Mouse (Mus musculus): ENCODE measurements at regions not wholly inside any gene's neighbourhood (a gene's known extent, or its start where the extent isn't known, plus 50 kb on each side); places are given as distances from the start of the nearest gene placed in this dataset.

DNA sequence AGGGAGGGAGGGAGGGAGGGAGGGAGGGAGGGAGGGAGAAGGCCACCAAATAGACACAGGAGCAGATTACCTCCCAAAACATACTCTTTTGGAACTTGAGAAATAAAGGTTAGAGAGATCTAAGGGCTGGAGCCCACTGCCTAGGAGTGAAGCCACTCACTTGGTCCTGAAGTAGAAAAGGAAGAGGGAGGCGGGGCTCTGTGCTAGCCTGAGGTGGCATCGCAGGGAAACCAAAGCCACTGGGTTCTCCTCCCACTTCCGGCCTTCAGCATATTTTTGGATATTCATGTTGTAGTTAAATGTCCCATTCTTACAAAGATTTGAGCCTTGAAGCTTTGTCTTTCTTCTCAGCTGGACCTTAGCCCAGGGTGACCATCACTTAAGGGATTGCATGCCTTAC lies 147.6 kb downstream of the Rpl14 start:
- DNase-seq (ENCODE audit: low read depth in 2 of 2, low spot score in 2 of 2): no peak

GRCm38 (mm10) chr9:120721451-120722123 lies 150.3 kb downstream of the Rpl14 start:
- no peak for DNase-seq (ENCODE audit: low read depth in 2 of 2, low spot score in 2 of 2)

DNA sequence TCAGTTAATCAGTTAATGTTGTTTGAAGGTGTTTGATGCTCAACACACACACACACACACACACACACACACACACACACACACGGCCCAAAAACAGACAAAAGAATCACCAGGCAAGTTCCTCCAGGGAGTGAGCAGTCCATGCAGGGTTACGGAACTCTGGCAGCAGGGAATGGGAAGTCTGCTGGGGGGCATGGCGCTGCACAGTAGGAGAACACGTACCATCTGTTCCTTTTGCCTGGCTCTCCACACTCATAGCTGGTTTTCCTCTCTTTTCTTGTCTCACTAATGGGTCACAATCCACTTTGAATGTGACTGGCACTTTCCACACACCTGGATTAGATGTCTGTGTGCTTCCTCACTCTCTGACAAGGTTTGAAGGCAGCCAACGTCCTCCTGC lies 151.8 kb downstream of the Rpl14 start:
- no peak for DNase-seq (ENCODE audit: low read depth in 2 of 2, low spot score in 2 of 2)

- DNase-seq (ENCODE audit: low read depth in 2 of 2, low spot score in 2 of 2): no peak
These were observed 160.8 kb downstream of the Rpl14 start for GRCm38 (mm10) chr9:120731952-120732622.

DNA sequence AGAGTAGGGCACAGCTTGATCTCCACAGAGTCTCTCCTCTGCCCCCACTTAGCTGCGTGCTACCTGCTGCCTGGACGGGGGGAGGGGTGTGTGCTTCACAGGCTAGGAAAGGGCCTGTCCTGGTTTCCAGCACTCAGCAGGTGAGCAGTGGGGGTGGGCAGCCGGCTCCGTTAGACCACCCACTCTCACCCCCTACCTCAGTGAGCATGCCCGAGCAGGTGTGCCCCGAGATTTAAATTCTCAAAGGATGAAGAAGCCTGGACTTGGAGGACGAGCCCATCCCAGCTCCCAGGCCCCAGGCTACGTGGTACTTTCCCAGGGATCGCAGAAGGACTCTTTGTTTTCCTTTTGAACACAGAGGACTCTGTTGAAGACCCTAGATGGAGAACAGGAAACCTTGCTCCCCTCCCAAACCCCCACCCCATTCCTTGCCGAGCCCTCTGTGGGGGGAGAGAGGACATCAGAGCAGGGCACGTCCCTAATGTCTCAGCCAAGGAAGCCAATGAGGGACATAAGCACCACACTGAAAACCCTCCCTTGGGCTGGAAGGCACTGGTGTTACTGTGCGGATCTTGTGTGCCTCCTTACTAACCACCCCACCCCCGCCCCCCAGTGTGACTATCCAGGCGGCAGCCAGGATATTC lies 161.5 kb downstream of the Rpl14 start:
- DNase-seq (ENCODE audit: low read depth in 2 of 2, low spot score in 2 of 2): no peak

- no peak for DNase-seq (ENCODE audit: low read depth in 2 of 2, low spot score in 2 of 2)
These were observed 162.6 kb downstream of the Rpl14 start for GRCm38 (mm10) chr9:120733681-120734465.

DNA sequence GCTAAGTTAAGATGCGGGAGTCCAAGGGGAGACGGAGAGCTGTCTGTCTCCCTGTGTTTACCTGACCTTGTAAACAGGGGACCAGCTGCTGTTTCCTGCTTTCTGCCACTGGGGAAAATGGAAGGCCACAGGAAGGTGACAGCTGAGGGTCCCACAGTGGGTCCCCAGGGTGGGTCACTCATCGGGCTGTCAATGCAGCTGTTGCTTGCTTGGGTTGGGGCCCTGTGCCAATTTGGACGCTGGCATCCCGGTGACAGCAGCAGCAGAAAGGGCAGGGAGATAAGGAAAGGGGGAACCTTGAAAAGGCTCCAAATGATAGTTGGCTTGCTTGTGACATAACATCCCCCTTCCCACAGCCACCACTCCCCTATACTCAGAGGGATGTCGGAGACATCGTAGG lies 164.0 kb downstream of the Rpl14 start:
- no peak for DNase-seq (ENCODE audit: low read depth in 2 of 2, low spot score in 2 of 2)

DNA sequence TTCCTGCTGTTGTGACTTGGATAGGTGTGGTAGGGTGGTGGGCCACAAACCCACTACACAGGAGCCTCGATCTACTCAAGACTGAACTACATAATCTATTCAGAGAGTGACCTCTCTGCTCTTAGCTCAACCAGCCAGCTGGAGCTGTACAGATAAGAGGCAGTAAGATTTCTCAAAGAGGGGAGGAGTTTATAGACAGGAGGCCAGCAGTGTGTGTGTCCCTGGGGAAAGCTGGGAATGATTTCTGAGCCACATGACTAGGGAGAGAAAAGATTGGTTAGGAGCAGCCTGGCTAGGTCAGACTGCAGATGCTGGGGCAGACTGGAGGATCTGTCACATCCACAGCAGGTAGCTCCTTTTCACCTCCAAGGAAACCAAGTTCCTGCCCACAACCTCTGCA lies 166.7 kb downstream of the Rpl14 start:
- DNase-seq (ENCODE audit: low read depth in 2 of 2, low spot score in 2 of 2): no peak

DNA sequence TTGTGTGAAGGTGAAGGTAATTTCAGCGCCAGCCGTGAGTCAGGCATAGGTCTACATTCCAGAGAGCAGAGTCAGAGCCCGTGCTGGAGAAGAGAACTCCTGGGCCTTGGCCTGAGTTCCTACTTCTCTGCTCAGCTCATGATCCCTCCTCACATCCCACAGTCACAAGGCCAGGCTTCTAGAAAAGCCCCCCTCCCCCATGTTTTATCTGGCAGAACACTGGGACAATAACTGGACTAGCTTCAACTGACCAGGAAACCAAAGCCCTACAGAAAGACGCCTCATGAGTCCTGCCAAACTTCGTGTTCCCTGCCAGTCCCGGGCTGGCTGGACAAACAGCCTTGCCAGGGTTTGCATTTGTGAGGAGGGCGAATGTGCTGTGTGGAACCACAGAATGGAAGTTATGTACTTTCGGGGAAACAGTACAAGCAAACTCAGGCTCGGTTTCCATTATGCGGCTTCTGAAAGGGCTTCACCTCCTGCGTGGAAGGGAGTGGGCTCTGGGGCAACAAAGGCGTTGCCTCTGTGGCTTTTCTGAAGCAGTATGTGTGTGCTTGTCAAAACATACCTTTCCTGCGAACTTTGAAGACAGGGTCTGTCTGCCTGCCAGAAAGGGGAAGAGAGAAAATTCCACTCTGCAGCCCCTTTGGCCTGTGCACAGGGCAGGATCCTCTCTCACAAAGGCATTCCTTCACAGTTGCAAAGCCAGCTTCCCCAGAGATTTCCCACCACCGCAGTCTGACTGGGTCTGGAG lies 168.1 kb downstream of the Rpl14 start:
- DNase-seq (ENCODE audit: low read depth in 2 of 2, low spot score in 2 of 2): peak; percentile 30 to 35

GRCm38 (mm10) chr9:120739953-120740524 lies 168.8 kb downstream of the Rpl14 start:
- DNase-seq (ENCODE audit: low read depth in 2 of 2, low spot score in 2 of 2): no peak

GRCm38 (mm10) chr9:120741521-120741920 lies 170.3 kb downstream of the Rpl14 start:
- DNase-seq (ENCODE audit: low read depth in 2 of 2, low spot score in 2 of 2): no peak

DNA sequence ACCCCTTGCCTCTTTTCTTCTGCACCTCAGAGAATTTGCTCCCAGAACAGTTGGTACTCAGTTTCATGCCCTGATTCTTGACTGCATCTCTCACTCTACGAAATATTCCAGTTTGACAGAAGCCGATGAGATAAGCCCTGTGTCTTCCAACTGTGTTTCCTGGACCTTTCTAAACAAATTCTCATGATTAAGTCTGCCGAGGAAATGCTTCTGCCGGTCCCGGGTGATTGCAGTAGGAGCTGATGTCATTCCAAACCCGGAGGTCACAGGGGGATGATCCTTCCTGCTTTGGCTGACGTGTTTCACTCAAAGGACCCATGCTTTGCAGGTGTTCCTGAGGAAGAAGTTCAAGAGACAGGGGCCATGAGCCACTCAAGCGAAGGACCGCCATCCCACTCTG lies 172.2 kb downstream of the Rpl14 start:
- DNase-seq (ENCODE audit: low read depth in 2 of 2, low spot score in 2 of 2): no peak

DNA sequence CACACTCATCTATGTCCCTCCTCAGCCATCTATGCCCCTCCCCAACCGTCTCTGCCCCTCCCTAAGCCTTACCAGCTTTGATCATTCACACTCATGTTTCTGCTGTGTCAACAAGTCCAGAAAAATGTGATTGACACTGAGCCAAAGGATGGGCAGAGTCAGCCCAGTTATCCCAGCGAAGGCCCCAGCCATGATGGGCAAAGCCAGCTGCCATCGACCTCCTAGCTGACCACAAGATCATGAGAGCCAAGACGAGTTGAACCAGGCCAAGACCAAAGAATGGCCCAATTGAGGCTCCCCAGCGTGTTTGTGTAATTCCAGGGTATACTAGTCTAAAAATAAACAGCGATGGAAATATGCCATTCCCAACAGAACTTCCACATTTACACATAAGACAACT lies 174.4 kb downstream of the Rpl14 start:
- no peak for DNase-seq (ENCODE audit: low read depth in 2 of 2, low spot score in 2 of 2)

DNA sequence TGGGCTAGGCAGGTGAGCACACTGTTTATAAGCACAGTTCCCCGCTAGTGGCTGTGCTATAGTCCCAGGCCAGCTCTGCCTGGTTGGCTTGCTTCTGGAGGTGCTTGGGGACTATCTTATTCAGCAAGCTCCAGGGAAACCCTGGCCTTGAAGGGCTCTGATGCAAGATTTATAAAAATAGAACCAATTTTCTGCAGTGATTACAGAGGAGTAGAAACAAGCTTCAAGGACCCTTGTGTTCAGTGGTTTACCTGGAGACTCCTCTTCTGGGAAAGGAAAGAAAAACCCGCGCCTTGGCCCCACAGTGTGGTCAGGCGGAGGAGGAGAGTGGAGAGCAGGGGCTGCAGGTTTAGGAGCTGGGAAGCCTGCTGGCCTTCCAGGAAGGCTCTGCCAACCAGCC lies 178.2 kb upstream of the Ctnnb1 start:
- no peak for DNase-seq (ENCODE audit: low read depth in 2 of 2, low spot score in 2 of 2)

- DNase-seq (ENCODE audit: low read depth in 2 of 2, low spot score in 2 of 2): no peak
These were observed 177.1 kb upstream of the Ctnnb1 start for GRCm38 (mm10) chr9:120751686-120752484.

DNA sequence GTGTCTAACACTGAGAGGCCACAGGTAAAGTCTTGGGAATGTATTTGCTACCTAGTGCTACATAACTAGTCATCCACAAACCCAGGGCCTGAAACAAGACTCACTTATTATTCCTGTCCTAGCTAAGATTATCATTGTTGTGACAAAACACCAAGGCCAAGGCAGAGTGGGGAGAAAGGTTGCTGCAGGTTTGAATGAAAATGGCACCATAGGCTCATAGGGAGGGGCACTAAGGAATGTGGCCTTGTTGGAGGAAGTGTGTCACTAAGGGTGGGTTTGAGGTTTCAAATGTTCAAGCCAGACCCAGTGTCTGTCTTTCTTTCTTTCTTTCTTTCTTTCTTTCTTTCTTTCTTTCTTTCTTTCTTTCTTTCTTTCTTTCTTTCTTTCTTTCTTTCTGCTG lies 174.9 kb upstream of the Ctnnb1 start:
- no peak for DNase-seq (ENCODE audit: low read depth in 2 of 2, low spot score in 2 of 2)

DNA sequence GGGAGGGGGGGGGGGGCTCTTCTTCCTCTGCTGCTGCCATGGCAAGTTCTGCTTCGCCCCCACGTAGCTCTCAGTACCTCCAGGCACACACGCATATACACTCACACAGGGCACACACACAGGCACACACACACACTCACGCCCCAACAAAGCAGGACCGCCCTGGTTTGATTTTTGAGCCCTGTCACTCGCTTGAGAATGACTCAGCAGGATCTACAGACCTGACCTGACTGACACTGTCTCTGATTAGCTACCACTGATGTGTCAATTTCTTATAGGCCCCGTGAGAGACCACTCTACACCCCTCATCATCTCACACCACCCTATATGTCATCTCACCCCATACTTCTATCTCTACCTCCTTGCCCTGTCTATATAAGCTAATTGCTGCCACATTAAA lies 173.5 kb upstream of the Ctnnb1 start:
- no peak for DNase-seq (ENCODE audit: low read depth in 2 of 2, low spot score in 2 of 2)

DNA sequence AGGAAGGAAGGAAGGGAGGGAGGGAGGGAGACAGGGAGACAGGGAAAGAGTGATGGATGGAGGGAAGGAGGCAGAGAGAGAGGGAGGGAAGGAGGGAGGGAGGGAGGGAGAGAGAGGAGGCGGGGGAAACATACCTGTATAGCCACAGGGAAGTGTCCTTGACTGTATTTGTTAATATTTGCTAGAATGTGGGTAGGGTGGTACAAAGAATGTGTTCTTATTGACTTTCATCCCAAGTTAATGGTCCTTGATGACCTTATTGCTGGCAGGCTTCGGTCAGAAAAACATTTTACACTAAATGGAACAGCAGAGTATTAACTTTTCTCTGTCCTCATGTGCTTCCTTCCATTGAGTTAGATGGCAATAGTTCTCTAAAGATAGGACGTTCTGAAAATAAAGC lies 171.0 kb upstream of the Ctnnb1 start:
- no peak for DNase-seq (ENCODE audit: low read depth in 2 of 2, low spot score in 2 of 2)

DNA sequence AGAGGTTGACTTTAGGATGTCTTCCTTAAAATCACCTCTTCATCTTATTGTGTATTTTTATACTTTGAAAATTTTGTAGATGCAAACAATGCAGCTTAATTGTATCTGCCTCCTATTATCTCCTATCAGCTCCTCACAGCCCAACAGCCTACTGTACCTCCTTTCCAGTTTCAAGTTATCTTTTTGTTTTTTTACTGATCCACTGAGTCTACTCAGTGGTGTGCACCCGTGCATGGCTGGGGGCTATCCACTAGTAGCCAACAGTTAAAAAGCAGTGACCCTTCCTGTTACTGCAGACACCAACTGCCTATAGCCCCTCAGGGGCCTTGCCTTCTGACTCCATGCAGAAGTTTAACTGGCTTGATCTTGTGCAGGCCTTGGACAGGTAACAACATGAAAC lies 170.4 kb upstream of the Ctnnb1 start:
- DNase-seq (ENCODE audit: low read depth in 2 of 2, low spot score in 2 of 2): no peak

- DNase-seq (ENCODE audit: low read depth in 2 of 2, low spot score in 2 of 2): no peak
These were observed 169.2 kb upstream of the Ctnnb1 start for GRCm38 (mm10) chr9:120759771-120760170.
